Mouse (Mus musculus) megakaryocyte, embryonic 14.5 days (primary cell): ENCODE measurements around the gene Calr3. TPM values are rescaled to one million over a fixed set of nuclear protein-coding genes. Genes with fewer than 3 reads are reported as not detected.

Source experiments
- H3K27me3 ChIP-seq: replicated peaks from 2 replicates; pipeline ENCODE3; 2012; ENCODE audit warnings: inconsistent platforms
- H3K36me3 ChIP-seq: replicated peaks from 2 replicates; pipeline ENCODE3; 2012; ENCODE audit warnings: low read length, inconsistent platforms, mixed read lengths
- H3K4me1 ChIP-seq: 2 replicates; pipeline ENCODE4 v1.6.1; 2012; ENCODE audit warnings: inconsistent platforms
- H3K4me3 ChIP-seq: replicated peaks from 2 replicates; pipeline ENCODE3; 2012; ENCODE audit warnings: moderate library complexity, mild to moderate bottlenecking, inconsistent platforms
- H3K9me3 ChIP-seq: 2 replicates; pipeline ENCODE4 v1.6.1; 2012; ENCODE audit warnings: inconsistent platforms
- FLI1 ChIP-seq: IDR thresholded peaks from 2 replicates; pipeline ENCODE4 v1.6.1; 2012; ENCODE audit warnings: low read length, inconsistent platforms, mixed read lengths
- GATA1 ChIP-seq: IDR thresholded peaks from 3 replicates; pipeline ENCODE4 v1.6.1; 2012; ENCODE audit warnings: mixed read lengths, low read length, inconsistent platforms, borderline replicate concordance
- polyA plus RNA-seq: library from polyadenylated mRNA; stranded (reverse); fragments of >175 nt; gene quantifications from 2 replicates; pipeline ENCODE4 v1.2.3, GENCODE M21; 2012; ENCODE audit warnings: low replicate concordance; ENCODE audit not compliant: insufficient read depth

Gene Calr3
- polyA plus RNA-seq, 1 experiment: not detected

DNA sequence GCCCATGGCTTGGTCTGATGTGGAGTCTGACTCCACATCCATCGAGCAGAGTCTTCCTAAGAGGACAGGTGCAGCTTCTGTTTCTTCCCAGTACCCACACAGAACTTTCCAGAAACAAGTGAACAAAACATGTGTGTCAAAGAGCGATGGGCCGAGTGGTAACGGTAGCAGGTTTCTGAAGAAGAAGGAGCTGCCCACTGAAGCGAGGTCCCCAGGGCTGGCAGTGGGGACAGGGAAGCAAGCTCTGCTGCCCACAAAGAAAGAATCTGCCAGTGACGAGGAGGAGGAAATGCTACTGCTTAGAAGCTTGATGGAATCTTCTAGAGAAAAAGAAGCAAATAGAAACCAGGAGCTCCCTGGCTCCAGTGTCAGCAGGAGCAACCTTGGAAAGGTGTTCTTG, 1.4 kb upstream of the Calr3 start:
- peak overlapping the region; percentile 77 for H3K4me3 ChIP-seq
- no peaks in the 10 kb centered on the region for H3K27me3 ChIP-seq
- H3K36me3 ChIP-seq: peaks cover 34% of the 10 kb centered on the region
- peaks cover 45% of the 10 kb centered on the region for H3K4me1 ChIP-seq
- TF ChIP-seq GATA1 (no peak), FLI1 (no peak)
- no peaks in the 10 kb centered on the region for H3K9me3 ChIP-seq

GRCm38 (mm10) chr8:72443994-72444350, 302 bp upstream of the Calr3 start:
- no peaks in the 10 kb centered on the region for H3K9me3 ChIP-seq
- H3K4me3 ChIP-seq: peak overlapping the region; percentile 93
- H3K36me3 ChIP-seq: peaks cover 23% of the 10 kb centered on the region
- H3K27me3 ChIP-seq: no peaks in the 10 kb centered on the region
- peaks cover 45% of the 10 kb centered on the region for H3K4me1 ChIP-seq
- TF ChIP-seq FLI1: no peak
- TF ChIP-seq GATA1: no peak

DNA sequence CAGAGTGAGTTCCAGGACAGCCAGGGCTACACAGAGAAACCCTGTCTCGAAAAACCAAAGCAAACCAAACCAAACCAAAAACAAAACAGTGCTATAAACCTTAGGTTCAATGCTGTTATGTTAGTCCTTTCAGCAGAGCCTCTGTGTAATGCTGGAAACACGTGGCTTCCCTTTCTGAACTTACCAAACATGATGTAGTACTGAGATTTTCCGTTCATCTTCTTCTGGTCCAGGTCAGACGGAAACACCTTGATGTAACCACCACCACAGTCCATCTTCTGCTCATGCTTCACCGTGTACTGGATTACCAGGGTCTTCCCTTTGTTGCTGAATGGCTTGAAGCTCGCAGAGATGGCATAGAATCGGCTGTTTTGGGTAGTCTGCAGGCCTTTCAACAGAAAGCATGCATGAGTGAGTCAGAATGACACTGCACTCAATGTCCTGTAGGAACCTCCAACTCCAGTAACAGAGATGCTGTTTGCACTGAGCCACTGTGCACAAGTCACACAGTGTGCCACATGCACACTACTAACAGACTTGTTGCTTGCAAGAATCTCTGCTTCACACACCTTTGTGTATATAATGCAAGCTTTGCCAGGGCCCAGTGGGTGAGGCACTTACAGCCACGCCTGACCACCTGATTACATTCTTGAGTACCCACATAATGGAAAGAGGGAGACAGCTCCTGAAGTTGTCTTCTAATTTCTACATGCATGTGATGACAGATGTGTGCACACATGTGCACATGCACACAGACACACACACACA, 5.2 kb downstream of the Calr3 start:
- H3K36me3 ChIP-seq: no peaks in the 10 kb centered on the region
- TF ChIP-seq FLI1 (no peak), GATA1 (no peak)
- no peaks in the 10 kb centered on the region for H3K27me3 ChIP-seq
- H3K9me3 ChIP-seq: no peaks in the 10 kb centered on the region
- H3K4me3 ChIP-seq: peak overlapping the region; percentile 35
- H3K4me1 ChIP-seq: peaks cover 33% of the 10 kb centered on the region

- TF ChIP-seq GATA1 (no peak), FLI1 (no peak)
- Histone ChIP-seq H3K36me3 (no peaks in the 10 kb centered on the region), H3K4me3 (no peak overlapping the region), H3K27me3 (no peaks in the 10 kb centered on the region), H3K4me1 (peaks cover 27% of the 10 kb centered on the region), H3K9me3 (no peaks in the 10 kb centered on the region)
These were observed 8.7 kb downstream of the Calr3 start for GRCm38 (mm10) chr8:72434952-72435351.

- H3K36me3 ChIP-seq: no peaks in the 10 kb centered on the region
- peaks cover 13% of the 10 kb centered on the region for H3K4me1 ChIP-seq
- no peaks in the 10 kb centered on the region for H3K27me3 ChIP-seq
- H3K9me3 ChIP-seq: no peaks in the 10 kb centered on the region
- no peak overlapping the region for H3K4me3 ChIP-seq
- TF ChIP-seq FLI1 (no peak), GATA1 (no peak)
These were observed 14.0 kb downstream of the Calr3 start for GRCm38 (mm10) chr8:72429676-72430075.

DNA sequence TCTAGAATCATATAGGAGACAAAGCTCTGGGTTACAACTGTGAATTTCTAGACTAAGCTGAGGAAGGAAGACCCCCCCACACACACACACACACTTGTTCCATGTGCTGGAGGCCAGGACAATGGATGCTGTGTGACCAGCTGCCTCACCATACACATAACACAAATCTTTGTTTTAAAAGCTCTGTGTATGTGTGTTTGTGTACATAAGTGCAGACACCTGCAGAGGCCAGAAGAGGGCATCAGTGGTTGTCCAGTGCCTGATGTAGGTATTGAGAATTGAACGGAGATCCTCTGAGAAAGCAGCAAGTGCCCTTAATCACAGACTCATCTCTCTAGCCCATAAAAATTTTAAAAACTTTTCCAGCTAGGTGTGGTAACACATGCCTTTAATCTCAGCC, 20.7 kb downstream of the Calr3 start:
- Histone ChIP-seq H3K9me3 (no peaks in the 10 kb centered on the region), H3K4me1 (peaks cover 57% of the 10 kb centered on the region), H3K27me3 (no peaks in the 10 kb centered on the region), H3K36me3 (peaks cover 11% of the 10 kb centered on the region), H3K4me3 (no peak overlapping the region)
- TF ChIP-seq FLI1 (no peak), GATA1 (no peak)

GRCm38 (mm10) chr8:72421362-72422335, 22.0 kb downstream of the Calr3 start, which contains the start of gene Eps15l1:
Eps15l1 (minus strand) TSS chr8:72421460.
- Histone ChIP-seq H3K9me3 (no peaks in the 10 kb centered on the region), H3K27me3 (no peaks in the 10 kb centered on the region), H3K36me3 (peaks cover 20% of the 10 kb centered on the region), H3K4me1 (peaks cover 66% of the 10 kb centered on the region), H3K4me3 (peak within 1 kb of the TSS; percentile 96)
- no peak for TF ChIP-seq GATA1
- no peak for TF ChIP-seq FLI1

DNA sequence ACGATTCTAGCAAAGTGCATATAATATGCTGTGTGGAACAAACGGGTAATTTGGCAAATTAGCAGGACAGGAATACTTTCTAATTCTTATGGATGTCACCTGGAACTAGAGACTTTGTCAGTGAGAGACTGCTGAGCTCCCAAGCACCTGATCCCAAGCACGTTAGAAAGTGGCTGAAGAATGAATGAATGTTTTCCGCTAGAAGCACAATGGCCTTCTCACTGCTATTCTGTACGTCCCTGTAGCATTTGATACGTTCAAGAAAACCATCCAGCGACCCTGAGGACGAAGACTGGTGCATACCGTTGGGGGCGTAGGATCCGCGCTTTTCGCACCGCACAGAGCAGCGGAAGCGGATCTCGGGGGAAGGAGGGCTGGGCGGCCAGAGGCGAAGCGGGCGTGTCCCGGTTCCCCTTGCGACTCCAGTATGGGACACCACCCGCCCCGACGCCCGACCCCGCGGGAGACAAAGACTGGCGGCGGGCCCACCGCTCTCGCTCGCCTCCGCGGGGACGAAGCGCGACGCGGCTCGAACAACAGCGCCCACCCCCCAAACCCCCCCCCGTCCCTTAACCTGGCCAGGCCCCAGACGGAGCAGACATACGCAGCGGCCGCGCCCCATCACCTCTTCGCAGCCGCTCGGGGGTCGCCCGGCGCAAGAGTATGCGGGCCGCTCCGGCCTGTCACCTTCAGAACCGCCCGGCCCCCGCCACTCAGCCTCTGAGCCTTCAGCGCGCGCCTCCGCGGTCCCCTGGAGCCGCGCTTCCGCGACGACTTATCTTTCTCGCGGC, 22.9 kb downstream of the Calr3 start:
- peak overlapping the region; percentile 96 for H3K4me3 ChIP-seq
- peaks cover 20% of the 10 kb centered on the region for H3K36me3 ChIP-seq
- no peaks in the 10 kb centered on the region for H3K9me3 ChIP-seq
- H3K27me3 ChIP-seq: no peaks in the 10 kb centered on the region
- TF ChIP-seq FLI1 (no peak), GATA1 (no peak)
- H3K4me1 ChIP-seq: peaks cover 75% of the 10 kb centered on the region

GRCm38 (mm10) chr8:72418073-72418472, 25.6 kb downstream of the Calr3 start:
- H3K27me3 ChIP-seq: no peaks in the 10 kb centered on the region
- no peak overlapping the region for H3K4me3 ChIP-seq
- no peaks in the 10 kb centered on the region for H3K9me3 ChIP-seq
- peaks cover 37% of the 10 kb centered on the region for H3K36me3 ChIP-seq
- H3K4me1 ChIP-seq: peaks cover 90% of the 10 kb centered on the region
- TF ChIP-seq FLI1 (no peak), GATA1 (no peak)

- no peaks in the 10 kb centered on the region for H3K9me3 ChIP-seq
- TF ChIP-seq GATA1: no peak
- TF ChIP-seq FLI1: no peak
- no peak overlapping the region for H3K4me3 ChIP-seq
- H3K4me1 ChIP-seq: peaks cover 100% of the 10 kb centered on the region
- H3K27me3 ChIP-seq: no peaks in the 10 kb centered on the region
- peaks cover 56% of the 10 kb centered on the region for H3K36me3 ChIP-seq
These were observed 28.4 kb downstream of the Calr3 start for GRCm38 (mm10) chr8:72415252-72415651.
